13 mouse cellular contexts compared by ENCODE assay signal in genomic region chr7:48779110-48779509, GRCm38 (mm10). TPM values are rescaled to one million over a fixed set of nuclear protein-coding genes. Genes with fewer than 3 reads are reported as not detected.
A peak's percentile ranks its signal among the peaks of the same experiment; 100 is the strongest.
DNase-seq lines count a peak whose midpoint lies in the region; ATAC-seq and TF ChIP-seq lines count a peak whose summit lies in the region.
"Had no signal": no experiment of that assay in that cellular context is flagged by ENCODE, and none has a peak within 500 bp of the region (broad histone marks: within the 10 kb centered on the region; RNA-seq: fewer than 3 reads in every experiment).

No protein-coding gene starts in this region.

- no peak for TF ChIP-seq CTCF in cerebellum, adult 2 months (IDR thresholded peaks at IDR 0.05; ENCODE audit: borderline replicate concordance, insufficient read depth, low read depth, low read length)

- no peaks in the 10 kb centered on the region for H3K27me3 ChIP-seq in cerebellum, adult 2 months (ENCODE audit: control insufficient read depth, insufficient read depth, low read length)
- H3K27me3 ChIP-seq: embryonic facial prominence, embryonic 15.5 days; liver, embryonic 15.5 days; neural tube, embryonic 12.5 days had no signal

- no peak overlapping the region for H3K27ac ChIP-seq in cerebellum, adult 2 months (ENCODE audit: insufficient read depth, low read length)
- H3K27ac ChIP-seq: embryonic facial prominence, embryonic 15.5 days; heart, adult 2 months; liver, embryonic 15.5 days; neural tube, embryonic 12.5 days had no signal

- TF ChIP-seq POLR2A in cerebellum, adult 2 months (IDR thresholded peaks at IDR 0.05; ENCODE audit: borderline replicate concordance, insufficient read depth, low read length), result no peak

- H3K4me3 ChIP-seq in cerebellum, adult 2 months (replicated peaks; ENCODE audit: insufficient read depth, low read depth, low read length), result no peak overlapping the region
- H3K4me3 ChIP-seq: embryonic facial prominence, embryonic 15.5 days; heart, adult 2 months; liver, embryonic 15.5 days; neural tube, embryonic 12.5 days had no signal

- ATAC-seq in cerebellum, adult (ENCODE audit: insufficient number of reproducible peaks, low FRiP score, low TSS enrichment), result peak; percentile 94

- intact Hi-C loops in left cerebral cortex, postnatal 36 days (cut with DNase I), result no loop called here

- peaks cover 12% of the 10 kb centered on the region; the same call in 1 of the 2 replicates for H3K4me1 ChIP-seq in cerebellum, adult 2 months (ENCODE audit: control insufficient read depth, insufficient read depth, low read length)
- H3K4me1 ChIP-seq: embryonic facial prominence, embryonic 15.5 days; liver, embryonic 15.5 days; neural tube, embryonic 12.5 days had no signal

- WGBS in cerebellum, adult 2 months, result 5% methylated on average over 3 of the region's 3 CpGs

- peak; percentile 85 to 96 for DNase-seq in cerebellum, adult 2 months
- peak; percentile 51 to 57 for DNase-seq in layer of hippocampus, adult 18-20 months (ENCODE audit: low spot score in 2 of 2)
- DNase-seq in left cerebral cortex, postnatal 36 days (ENCODE audit: low spot score in 2 of 2), result peak; percentile 33 to 45
- DNase-seq in adrenal gland, adult (ENCODE audit: inconsistent age in 2 of 2, low spot score in 1 of 2), result no peak
- no peak for DNase-seq in embryo, embryonic 11 days
- no peak for DNase-seq in MN1 (ENCODE audit: low spot score)
- DNase-seq: heart, adult 2 months; kidney, postnatal 4 days; thymus, postnatal 36 days had no signal

RNA-seq across cellular contexts. Expression of gene Zdhhc13, which starts 9.7 kb away (rescaled TPM):
- 23.0 and 23.6 TPM in 2 replicates for polyA plus RNA-seq in cerebellum, adult 2 months (2012; rRNA removed)
- 10 to 100 TPM; 20.4 to 23.3 TPM for total RNA-seq in layer of hippocampus, adult 18-20 months (2021)
- total RNA-seq in left cerebral cortex, postnatal 36 days (2021), result 10 to 100 TPM; 25.5 to 26.6 TPM

Comparison
In these comparisons a context has a peak if more than half of its experiments do, and no peak if none do; other contexts are left out.
1. DNase-seq: peak in cerebellum, adult 2 months (2 of 2), layer of hippocampus, adult 18-20 months (2 of 2) and left cerebral cortex, postnatal 36 days (2 of 2); none in adrenal gland, adult (0 of 2), embryo, embryonic 11 days (single experiment) and MN1 (single experiment).